Mouse (Mus musculus) heart, embryonic 10.5 days (tissue): ENCODE results near the gene Mrpl54. TPM values are rescaled to one million over a fixed set of nuclear protein-coding genes. Genes with fewer than 3 reads are reported as not detected.
A peak's percentile ranks its signal among the peaks of the same experiment; 100 is the strongest.

Source experiments
- DNase-seq: peaks from one replicate; pipeline ENCODE4 v3.0.0-alpha.2; 2017; ENCODE audit warnings: low spot score
- H3K27ac ChIP-seq: fragments of 300-500 bp; sonication (generic); 2 replicates; pipeline ENCODE4 v1.5.1; 2016; ENCODE audit warnings: mild to moderate bottlenecking
- H3K27me3 ChIP-seq: fragments of 300-500 bp; sonication (generic); 2 replicates; pipeline ENCODE4 v1.6.1; 2016; ENCODE audit warnings: mild to moderate bottlenecking; ENCODE audit not compliant: poor library complexity, insufficient read depth, severe bottlenecking
- H3K36me3 ChIP-seq: fragments of 300-500 bp; sonication (generic); 2 replicates; pipeline ENCODE4 v1.6.1; 2016; ENCODE audit warnings: mild to moderate bottlenecking, moderate library complexity
- H3K4me1 ChIP-seq: fragments of 300-500 bp; sonication (generic); 2 replicates; pipeline ENCODE4 v1.6.1; 2016; ENCODE audit warnings: mild to moderate bottlenecking
- H3K4me3 ChIP-seq: fragments of 300-500 bp; sonication (generic); 2 replicates; pipeline ENCODE4 v1.5.1; 2016; ENCODE audit warnings: mild to moderate bottlenecking, moderate library complexity
- H3K9me3 ChIP-seq: fragments of 300-500 bp; sonication (generic); 2 replicates; pipeline ENCODE4 v1.6.1; 2016; ENCODE audit warnings: mild to moderate bottlenecking, moderate library complexity
- WGBS: fragments of 180-500 bp; shearing (Covaris S2); methylation state at CpG from one replicate; pipeline ENCODE4 v1.1.7; 2016; 5-methylcytosine and 5-hydroxymethylcytosine counted together
- polyA plus RNA-seq: library from polyadenylated mRNA; unstranded; fragments of >200 nt; fragmentation: Nextera tagmentation; extraction: Ambion mirVana; gene quantifications from 2 replicates; pipeline ENCODE4 v1.2.1, GENCODE M21; 2016

The Mrpl54 gene
- polyA plus RNA-seq, 1 experiment from 2014 or later = 285 TPM

DNA sequence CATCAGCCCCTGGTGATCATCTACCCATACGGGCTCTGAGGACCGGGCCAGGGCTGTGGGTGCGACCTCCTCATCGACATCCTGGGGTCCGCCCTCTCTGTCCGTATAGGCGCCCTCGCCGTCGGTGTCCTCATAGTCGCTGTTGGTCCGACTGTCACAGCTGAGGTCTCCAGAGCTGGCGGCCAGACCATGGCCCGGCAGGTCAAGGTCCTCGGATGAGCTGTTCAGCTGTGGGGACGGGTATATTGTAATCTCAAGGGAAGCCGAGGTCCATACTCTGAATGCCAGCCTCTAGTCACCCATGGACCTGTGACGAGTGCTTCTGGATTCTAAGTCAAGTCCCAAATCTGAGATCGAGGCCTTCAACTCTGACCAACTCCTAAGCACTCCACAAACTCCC, 7.1 kb upstream of the Mrpl54 start:
- no peak for DNase-seq
- no peak overlapping the region for H3K27ac ChIP-seq
- peaks cover 23% of the 10 kb centered on the region for H3K27me3 ChIP-seq
- peaks cover 45% of the 10 kb centered on the region for H3K36me3 ChIP-seq
- no peak overlapping the region for H3K4me3 ChIP-seq
- H3K4me1 ChIP-seq = peaks cover 9% of the 10 kb centered on the region
- no peaks in the 10 kb centered on the region for H3K9me3 ChIP-seq
- WGBS = 93% methylated on average over 19 of the region's 19 CpGs

DNA sequence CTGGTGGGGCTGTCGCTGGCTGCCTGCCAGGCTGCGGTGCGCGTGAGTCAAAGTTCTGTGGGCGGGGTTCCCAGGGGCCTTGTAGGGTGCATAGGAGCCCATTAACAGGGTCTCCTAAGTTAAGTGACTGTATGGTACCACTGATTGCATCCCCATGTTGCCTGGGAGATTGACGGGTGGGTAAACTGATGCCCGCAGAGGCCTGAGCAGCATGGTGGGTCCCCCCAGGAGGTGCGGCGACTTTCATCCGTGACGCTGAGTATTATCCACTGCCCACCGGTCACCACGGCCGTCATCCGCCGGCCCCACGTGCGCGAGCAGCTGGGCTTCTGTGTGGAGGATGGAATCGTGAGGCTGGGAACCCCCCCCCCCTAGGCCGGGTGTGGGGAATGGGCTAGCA, 5.6 kb upstream of the Mrpl54 start:
- DNase-seq = no peak
- Histone ChIP-seq H3K27ac (no peak overlapping the region), H3K27me3 (0 out of 2 replicates have a peak, but pooled peaks cover 11% of the 10 kb centered on the region), H3K36me3 (peaks cover 45% of the 10 kb centered on the region), H3K9me3 (no peaks in the 10 kb centered on the region), H3K4me1 (peaks cover 14% of the 10 kb centered on the region), H3K4me3 (no peak overlapping the region)
- 95% methylated on average over 21 of the region's 21 CpGs for WGBS

DNA sequence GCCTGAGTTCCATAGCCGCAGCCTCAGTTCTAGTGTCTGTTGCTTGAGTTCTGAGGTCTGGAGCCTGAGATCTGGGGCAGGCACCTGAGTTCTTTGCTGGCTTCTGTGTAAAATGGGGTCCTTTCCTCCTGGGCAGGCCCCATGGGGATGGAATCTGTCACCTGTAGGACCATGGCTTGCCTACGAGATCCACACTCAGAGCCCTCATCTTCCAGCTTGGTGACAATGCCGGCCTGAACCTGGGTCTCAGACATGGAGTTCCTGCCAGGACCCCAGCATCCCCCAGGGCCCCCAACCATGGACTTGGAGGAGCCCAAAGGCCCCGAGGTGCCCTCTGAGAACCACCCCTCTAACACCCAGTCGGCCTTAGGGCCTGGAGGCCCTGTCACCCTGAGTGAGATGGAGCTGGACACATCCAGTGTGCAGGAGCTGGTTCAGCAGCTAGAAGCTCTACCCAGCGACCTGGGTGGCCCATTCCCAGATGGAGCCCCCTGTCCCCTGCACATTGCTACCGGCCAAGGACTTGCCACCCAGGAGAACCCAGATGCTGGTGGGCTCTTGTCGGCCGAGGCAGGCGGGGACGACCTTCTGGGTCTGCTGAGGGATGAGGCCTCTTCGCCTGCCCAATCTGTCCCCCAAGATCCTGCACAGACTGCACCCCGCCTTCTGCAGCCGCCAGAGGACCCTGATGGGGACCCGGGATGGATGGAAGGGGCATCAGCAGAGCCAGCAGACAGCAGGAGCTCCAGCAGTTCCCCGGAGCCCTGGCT, 2.1 kb upstream of the Mrpl54 start:
- Histone ChIP-seq H3K36me3 (peaks cover 61% of the 10 kb centered on the region), H3K27me3 (no peaks in the 10 kb centered on the region), H3K9me3 (no peaks in the 10 kb centered on the region), H3K4me3 (peak overlapping the region; percentile 71), H3K27ac (peak overlapping the region; percentile 86), H3K4me1 (peaks cover 17% of the 10 kb centered on the region)
- WGBS = 82% methylated on average over 16 of the region's 16 CpGs
- no peak for DNase-seq

DNA sequence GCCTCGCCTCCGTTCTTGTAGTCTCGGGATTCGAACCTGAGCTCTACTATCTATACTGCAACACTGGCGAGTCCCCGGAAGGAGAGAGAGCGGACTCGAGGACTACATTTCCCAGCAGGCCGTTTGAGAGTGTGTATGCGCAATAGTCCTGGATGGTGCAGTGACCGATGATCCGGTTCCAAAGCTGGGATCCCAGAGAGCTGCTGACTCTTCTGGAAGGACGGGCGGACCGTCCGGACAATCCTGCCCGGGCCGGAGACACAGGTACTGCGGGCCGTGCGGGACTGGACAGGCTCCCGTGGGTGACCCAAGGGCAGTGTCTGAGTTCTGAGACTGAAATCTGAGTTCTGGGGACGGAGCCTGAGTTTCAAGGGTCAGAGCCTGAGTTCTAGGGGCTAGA, 1.3 kb upstream of the Mrpl54 start:
- peak overlapping the region; percentile 86 for H3K27ac ChIP-seq
- H3K4me1 ChIP-seq = peaks cover 22% of the 10 kb centered on the region
- H3K36me3 ChIP-seq = peaks cover 61% of the 10 kb centered on the region
- WGBS = 3% methylated on average over 23 of the region's 23 CpGs
- H3K9me3 ChIP-seq = no peaks in the 10 kb centered on the region
- no peaks in the 10 kb centered on the region for H3K27me3 ChIP-seq
- peak; percentile 95 for DNase-seq
- H3K4me3 ChIP-seq = peak overlapping the region; percentile 71

DNA sequence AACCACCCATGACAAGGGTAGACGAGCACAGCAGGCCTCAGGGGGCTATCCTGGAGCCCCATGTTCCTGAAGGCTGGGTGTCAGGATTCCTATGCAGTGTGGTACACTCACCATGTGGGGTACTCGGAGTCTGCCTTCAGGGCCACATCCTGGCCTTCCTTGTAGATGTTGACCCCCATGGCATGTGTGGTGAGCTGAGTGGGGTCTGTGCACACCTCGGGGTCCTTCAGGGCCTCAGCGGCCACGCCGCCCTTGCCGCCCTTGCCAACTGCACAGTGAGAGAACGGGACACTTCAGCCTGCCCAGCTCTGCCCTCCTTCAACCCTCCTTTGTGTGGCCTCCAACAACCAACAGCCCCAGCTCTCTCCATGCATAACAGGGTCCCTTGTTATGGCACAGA, 1.2 kb downstream of the Mrpl54 start:
- Histone ChIP-seq H3K4me3 (peak overlapping the region; percentile 73), H3K4me1 (peaks cover 22% of the 10 kb centered on the region), H3K36me3 (peaks cover 51% of the 10 kb centered on the region), H3K9me3 (no peaks in the 10 kb centered on the region; the same call in 1 of the 2 replicates), H3K27me3 (peaks cover 4% of the 10 kb centered on the region), H3K27ac (0 out of 2 replicates have a peak overlapping the region, but pooled peaks have one; percentile 31)
- 91% methylated on average over 8 of the region's 8 CpGs for WGBS
- DNase-seq = no peak

DNA sequence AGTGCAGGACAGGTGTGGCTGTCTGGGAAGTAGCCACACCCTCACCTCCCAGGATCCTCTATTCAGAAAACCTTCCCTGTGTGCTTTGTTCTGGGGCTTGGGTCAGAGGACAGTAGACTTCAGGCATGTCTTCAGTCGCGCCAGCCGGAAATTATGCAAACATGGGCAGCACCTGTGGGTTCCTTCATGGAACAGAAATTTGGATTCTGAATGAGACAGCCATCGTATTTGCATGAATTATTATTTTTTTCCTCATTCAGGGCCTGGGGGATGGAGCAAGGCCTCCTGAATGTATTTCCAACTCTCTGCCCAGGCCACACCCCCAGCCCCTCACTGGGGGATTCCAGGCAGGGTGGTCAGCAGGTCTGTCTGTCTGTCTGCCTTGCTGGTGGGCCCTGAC, 5.7 kb downstream of the Mrpl54 start:
- Histone ChIP-seq H3K27ac (no peak overlapping the region), H3K4me1 (peaks cover 30% of the 10 kb centered on the region), H3K36me3 (peaks cover 42% of the 10 kb centered on the region), H3K27me3 (peaks cover 49% of the 10 kb centered on the region), H3K9me3 (no peaks in the 10 kb centered on the region; the same call in 1 of the 2 replicates), H3K4me3 (no peak overlapping the region)
- 83% methylated on average over 4 of the region's 4 CpGs for WGBS
- no peak for DNase-seq

DNA sequence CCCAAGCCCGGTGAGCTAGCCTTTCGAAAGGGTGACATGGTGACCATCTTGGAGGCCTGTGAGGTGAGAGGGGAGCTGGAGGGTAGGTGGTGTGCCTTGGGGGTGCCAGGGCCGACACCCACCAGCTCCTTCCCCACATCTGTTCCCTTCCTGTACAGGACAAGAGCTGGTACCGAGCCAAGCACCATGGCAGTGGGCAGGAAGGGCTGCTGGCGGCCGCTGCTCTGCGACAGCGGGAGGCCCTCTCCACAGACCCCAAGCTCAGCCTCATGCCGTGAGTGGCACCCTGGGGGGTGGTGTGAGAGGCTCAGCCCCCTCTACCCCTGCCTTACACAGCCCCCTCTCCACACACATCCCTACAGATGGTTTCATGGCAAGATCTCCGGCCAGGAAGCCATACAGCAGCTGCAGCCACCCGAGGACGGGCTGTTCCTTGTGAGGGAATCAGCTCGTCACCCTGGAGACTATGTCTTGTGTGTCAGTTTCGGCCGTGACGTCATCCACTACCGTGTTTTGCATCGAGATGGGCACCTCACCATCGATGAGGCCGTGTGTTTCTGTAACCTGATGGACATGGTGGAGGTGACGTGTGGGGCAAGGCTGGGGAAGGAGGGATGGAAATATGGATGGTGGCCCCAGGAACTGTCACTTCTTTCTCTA, 7.4 kb downstream of the Mrpl54 start:
- 47% methylated on average over 21 of the region's 21 CpGs for WGBS
- H3K27ac ChIP-seq = no peak overlapping the region
- H3K27me3 ChIP-seq = peaks cover 58% of the 10 kb centered on the region

DNA sequence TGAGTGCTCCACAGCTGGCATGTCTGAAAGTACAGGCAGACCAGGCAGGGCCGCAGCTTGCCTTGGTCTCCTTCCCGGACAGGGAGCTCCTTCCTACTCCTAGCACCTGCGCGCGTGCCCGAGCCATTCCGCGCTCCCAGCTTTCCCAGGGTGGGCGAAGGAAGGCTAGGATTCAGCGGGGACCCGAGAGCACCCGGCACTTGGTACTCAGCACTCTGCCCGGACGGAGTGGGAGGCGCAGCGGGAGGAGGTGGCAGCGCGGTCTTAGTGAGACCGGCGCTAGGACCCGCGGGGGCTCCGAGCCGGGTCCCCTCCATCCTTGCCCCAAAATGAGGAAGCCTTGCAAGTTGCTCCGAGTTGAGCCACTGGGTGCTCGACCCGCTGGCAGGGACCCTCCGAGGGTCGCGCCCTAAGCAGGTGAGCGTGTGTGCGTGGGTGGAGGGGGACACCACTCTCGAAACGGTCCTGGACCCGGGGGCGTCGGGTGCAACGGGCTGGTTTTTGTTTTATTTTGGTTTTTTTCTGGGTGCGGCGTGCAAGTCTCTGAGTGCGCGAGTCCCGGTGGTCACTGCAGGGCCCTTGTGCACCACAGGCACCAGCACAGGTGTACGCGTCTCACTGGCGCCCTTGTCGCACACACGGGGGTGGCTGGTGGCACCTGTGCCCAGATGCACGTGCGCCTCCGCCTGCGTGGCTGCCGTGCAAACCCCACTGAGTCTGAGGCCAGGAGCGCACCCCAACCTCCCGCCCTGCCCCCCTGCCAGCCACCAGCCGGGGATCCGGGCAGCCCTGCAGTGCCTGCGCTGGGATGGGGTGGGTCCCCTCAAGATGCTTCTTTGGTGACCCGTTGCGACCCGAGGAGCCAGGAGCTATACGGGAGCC, 9.3 kb downstream of the Mrpl54 start:
- H3K36me3 ChIP-seq = peaks cover 9% of the 10 kb centered on the region; the same call in 1 of the 2 replicates
- peaks cover 78% of the 10 kb centered on the region for H3K27me3 ChIP-seq
- H3K4me1 ChIP-seq = peaks cover 26% of the 10 kb centered on the region
- WGBS = 4% methylated on average over 62 of the region's 62 CpGs
- H3K27ac ChIP-seq = no peak overlapping the region
- H3K4me3 ChIP-seq = peak overlapping the region; percentile 56
- DNase-seq = no peak
- H3K9me3 ChIP-seq = no peaks in the 10 kb centered on the region; the same call in 1 of the 2 replicates

More for the DNA sequence above, 7.4 kb downstream of the Mrpl54 start:
- Histone ChIP-seq H3K4me3 (no peak overlapping the region), H3K36me3 (peaks cover 28% of the 10 kb centered on the region), H3K9me3 (no peaks in the 10 kb centered on the region; the same call in 1 of the 2 replicates), H3K4me1 (peaks cover 23% of the 10 kb centered on the region)
- no peak for DNase-seq

DNA sequence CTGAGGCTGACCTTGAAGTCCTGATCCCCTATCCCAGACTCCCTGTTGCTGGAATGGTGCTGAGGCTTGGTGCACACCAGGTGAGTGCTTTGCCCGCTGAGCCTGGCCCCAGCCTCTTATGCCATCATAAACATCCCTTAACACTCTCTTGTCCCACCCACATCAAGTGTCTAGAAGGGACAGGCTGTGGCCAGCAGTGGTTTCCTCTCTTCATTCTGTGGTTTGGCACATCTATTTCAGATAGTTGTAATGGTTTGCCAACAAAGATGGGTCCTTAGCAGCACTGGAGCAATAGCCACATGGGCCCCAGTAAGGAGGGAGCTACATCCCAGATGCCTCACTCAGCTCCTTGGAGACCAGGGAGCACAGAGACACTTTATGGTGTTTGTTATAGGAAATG, 11.8 kb downstream of the Mrpl54 start:
- 53% methylated on average over 1 of the region's 1 CpGs for WGBS
- no peaks in the 10 kb centered on the region for H3K9me3 ChIP-seq
- peaks cover 92% of the 10 kb centered on the region for H3K27me3 ChIP-seq
- peaks cover 28% of the 10 kb centered on the region for H3K4me1 ChIP-seq
- no peak for DNase-seq
- H3K36me3 ChIP-seq = no peaks in the 10 kb centered on the region
- H3K27ac ChIP-seq = no peak overlapping the region
- no peak overlapping the region for H3K4me3 ChIP-seq

DNA sequence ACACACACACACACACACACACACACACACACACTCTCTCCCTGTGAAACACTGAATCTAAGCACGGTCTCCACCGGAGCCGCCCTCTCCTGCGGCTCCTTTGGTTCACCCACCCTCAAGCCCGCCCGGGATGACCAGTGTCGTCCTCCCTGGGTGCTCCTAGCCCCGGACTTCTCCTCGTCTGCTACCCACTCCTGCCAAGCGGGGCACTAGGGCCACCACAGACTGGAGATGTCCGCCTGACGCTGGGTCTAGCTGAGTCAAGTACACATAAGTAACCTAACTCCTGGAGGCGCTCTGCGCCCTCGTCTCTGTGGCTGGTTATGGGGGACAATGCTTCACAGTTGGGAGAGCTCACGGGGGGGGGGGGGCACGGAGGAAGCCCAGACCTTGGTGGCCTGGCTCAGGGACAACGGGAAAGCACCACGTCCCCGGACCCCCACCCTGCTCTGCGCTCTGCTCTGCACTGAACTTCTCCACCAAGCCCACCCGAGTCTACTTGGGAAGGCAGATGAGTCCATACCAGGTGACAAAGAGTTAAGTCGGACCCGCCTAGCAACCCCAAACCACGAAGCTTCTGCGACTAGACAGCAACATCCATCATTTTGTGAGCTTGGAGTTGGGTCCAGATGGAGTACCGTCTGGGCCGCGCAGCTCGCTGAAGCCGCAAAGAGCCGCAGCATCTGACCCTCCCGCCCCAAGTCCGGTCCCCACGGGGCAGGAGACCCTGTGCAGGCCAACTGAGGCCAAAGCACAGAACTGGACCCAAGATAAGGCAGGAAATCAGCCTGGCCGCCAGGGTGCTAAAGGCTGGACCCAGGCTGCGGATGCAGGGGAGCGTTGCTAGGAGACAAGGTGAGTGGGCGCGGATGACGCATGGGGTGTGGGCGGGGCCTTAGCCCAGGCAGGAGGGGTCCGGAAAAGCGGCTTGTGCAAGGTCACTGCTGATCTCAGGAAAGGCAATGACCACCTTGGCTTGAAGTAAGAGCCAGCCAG, 14.0 kb downstream of the Mrpl54 start, which contains the start of gene Matk:
Gene Matk (plus strand): TSS at position 512 of the 996 bp plus-strand sequence.
- H3K36me3 ChIP-seq = no peaks in the 10 kb centered on the region
- H3K27me3 ChIP-seq = peaks cover 90% of the 10 kb centered on the region
- WGBS = 13% methylated on average over 43 of the region's 44 CpGs
- H3K4me1 ChIP-seq = peaks cover 27% of the 10 kb centered on the region
- no peaks in the 10 kb centered on the region for H3K9me3 ChIP-seq
- peak within 1 kb of the TSS; percentile 32 for H3K4me3 ChIP-seq
- 0 out of 2 replicates have a peak within 1 kb of the TSS, but pooled peaks have one; percentile 18 for H3K27ac ChIP-seq
- DNase-seq = no peak

DNA sequence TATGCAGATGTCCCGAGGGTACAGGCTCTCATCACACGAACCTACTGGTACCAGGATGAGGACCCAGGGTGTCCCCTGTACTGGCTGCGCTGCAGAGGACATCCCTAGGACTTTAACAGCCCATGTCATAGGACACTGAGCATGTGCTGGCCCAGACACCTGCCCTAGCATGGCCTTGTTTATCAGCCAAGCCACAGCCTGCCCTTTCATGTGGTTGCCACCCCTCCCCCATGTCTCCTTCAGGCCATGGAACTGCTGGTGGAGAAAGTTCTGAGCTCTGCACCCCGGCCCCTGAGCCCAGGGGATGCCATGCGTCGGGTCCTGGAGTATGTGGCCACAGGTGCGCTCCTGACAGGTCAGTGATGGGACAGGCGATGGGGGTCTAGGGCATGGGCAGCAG, 17.3 kb downstream of the Mrpl54 start:
- Histone ChIP-seq H3K27ac (no peak overlapping the region), H3K4me3 (no peak overlapping the region), H3K9me3 (no peaks in the 10 kb centered on the region), H3K4me1 (peaks cover 37% of the 10 kb centered on the region), H3K27me3 (peaks cover 86% of the 10 kb centered on the region), H3K36me3 (no peaks in the 10 kb centered on the region)
- DNase-seq = no peak
- 82% methylated on average over 8 of the region's 8 CpGs for WGBS
